Mouse (Mus musculus): ENCODE measurements at regions not wholly inside any gene's neighbourhood (a gene's known extent, or its start where the extent isn't known, plus 50 kb on each side); places are given as distances from the start of the nearest gene placed in this dataset.

DNA sequence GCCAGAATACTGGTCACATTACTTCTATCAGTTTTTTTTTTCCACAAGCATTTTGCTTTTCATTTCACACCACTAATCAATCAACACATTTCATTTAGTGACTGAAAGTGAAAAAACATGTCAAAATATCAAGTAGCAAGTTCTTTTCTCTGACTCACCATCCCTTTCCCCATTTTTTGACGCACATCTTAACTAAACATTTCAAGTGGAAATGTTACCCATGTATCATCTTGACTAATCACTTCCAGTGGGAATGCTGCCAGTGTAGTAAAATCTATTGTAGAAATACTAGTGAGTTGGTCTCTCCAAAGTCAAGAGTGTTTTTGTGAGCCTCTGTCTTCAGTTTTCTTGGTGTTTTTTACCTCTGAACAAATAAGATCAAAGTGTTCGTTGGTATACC is 527.6 kb upstream of the Adgrl4 start:
- TF ChIP-seq CTCF (IDR thresholded peaks at IDR 0.05; ENCODE audit: low read depth, low read length), result no peak
- no peak for TF ChIP-seq POLR2A (IDR thresholded peaks at IDR 0.05; ENCODE audit: insufficient read depth, low read length)
- no peak for TF ChIP-seq EP300 (IDR thresholded peaks at IDR 0.05; ENCODE audit: insufficient read depth, low read depth, low read length)
